Mouse (Mus musculus): ENCODE data around the gene Pnma1.

DNA sequence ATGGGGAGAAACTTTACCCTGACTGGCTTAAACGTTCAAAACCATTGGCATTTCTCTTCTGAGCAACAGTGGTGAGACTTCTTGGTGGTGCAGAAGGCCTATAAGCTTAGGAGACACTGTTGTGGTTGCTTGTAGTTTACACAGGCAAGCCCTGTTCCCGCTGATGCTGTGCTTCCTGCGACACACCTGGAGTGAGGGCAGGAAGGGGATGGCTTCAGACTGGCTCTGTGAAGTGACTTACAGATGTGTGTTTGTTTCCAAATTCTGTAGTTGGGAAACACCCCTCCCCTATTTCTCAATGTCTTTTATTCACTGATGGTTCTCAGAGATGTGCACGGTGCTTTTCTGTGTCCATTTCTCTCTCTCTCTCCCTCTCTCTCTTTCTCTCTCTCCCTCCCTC is 8.2 kb downstream of the Pnma1 start:
- no peak for TF ChIP-seq EP300 (optimal IDR thresholded peaks at IDR 0.05)
- TF ChIP-seq CTCF (IDR thresholded peaks at IDR 0.05; ENCODE audit: low read depth): no peak

Data from stomach, postnatal 0 days (tissue).